26 mouse cellular contexts compared by ENCODE assay signal in genomic region chrX:156944223-156944622, GRCm38 (mm10).
"Had no signal": no experiment of that assay in that cellular context is flagged by ENCODE, and none has a peak within 500 bp of the region (broad histone marks: within the 10 kb centered on the region; RNA-seq: fewer than 3 reads in every experiment).

No protein-coding gene starts in this region.

- H3K4me1 ChIP-seq: heart, embryonic 10.5 days; heart, embryonic 12.5 days; hindbrain, embryonic 10.5 days; hindbrain, embryonic 12.5 days; intestine, embryonic 15.5 days; kidney, embryonic 15.5 days; limb, embryonic 10.5 days; limb, embryonic 12.5 days had no signal

- H3K4me3 ChIP-seq: gastrocnemius, adult 2 months; heart, embryonic 10.5 days; heart, embryonic 12.5 days; hindbrain, embryonic 10.5 days; hindbrain, embryonic 12.5 days; intestine, embryonic 15.5 days; kidney, embryonic 15.5 days; layer of hippocampus, adult 2 months; left cerebral cortex, adult 2 months; limb, embryonic 10.5 days; limb, embryonic 12.5 days had no signal

- H3K27me3 ChIP-seq: heart, embryonic 12.5 days; hindbrain, embryonic 12.5 days; intestine, embryonic 15.5 days; kidney, embryonic 15.5 days; limb, embryonic 12.5 days had no signal

- H3K9ac ChIP-seq: heart, embryonic 12.5 days; hindbrain, embryonic 12.5 days; hindbrain, embryonic 14.5 days; intestine, embryonic 15.5 days; kidney, embryonic 15.5 days; limb, embryonic 12.5 days had no signal

- H3K27ac ChIP-seq: gastrocnemius, adult 2 months; heart, embryonic 10.5 days; hindbrain, embryonic 10.5 days; hindbrain, embryonic 12.5 days; hindbrain, embryonic 14.5 days; intestine, embryonic 15.5 days; kidney, embryonic 15.5 days; layer of hippocampus, adult 2 months; left cerebral cortex, adult 2 months; limb, embryonic 10.5 days; limb, embryonic 12.5 days had no signal

- H3K4me2 ChIP-seq: heart, embryonic 12.5 days; hindbrain, embryonic 12.5 days; hindbrain, embryonic 14.5 days; intestine, embryonic 15.5 days; kidney, embryonic 15.5 days; limb, embryonic 12.5 days had no signal

- DNase-seq: gastrocnemius, adult 2 months; gastrocnemius, postnatal 10 days; gastrocnemius, postnatal 25 days; heart, adult 18-20 months; heart, postnatal 10 days; heart, postnatal 4 days; kidney, adult 18-20 months; kidney, adult 9 months; kidney, postnatal 10 days; kidney, postnatal 25 days; kidney, postnatal 4 days; liver had no signal

- H3K9me3 ChIP-seq: heart, embryonic 10.5 days; heart, embryonic 12.5 days; hindbrain, embryonic 10.5 days; hindbrain, embryonic 12.5 days; intestine, embryonic 15.5 days; kidney, embryonic 15.5 days; limb, embryonic 10.5 days; limb, embryonic 12.5 days had no signal

- ATAC-seq: hindbrain, embryonic 16.5 days; inflammation-experienced regulatory T-cells, adult 6 months; intestine, embryonic 15.5 days; intestine, postnatal 0 days had no signal

- H3K36me3 ChIP-seq: heart, embryonic 10.5 days; heart, embryonic 12.5 days; hindbrain, embryonic 10.5 days; hindbrain, embryonic 12.5 days; intestine, embryonic 15.5 days; kidney, embryonic 15.5 days; limb, embryonic 10.5 days; limb, embryonic 12.5 days had no signal
